Mouse (Mus musculus) liver, adult 10 weeks (tissue): ENCODE results near the gene Mtmr11. TPM values are rescaled to one million over a fixed set of nuclear protein-coding genes. Genes with fewer than 3 reads are reported as not detected.

Experiments
- polyA plus RNA-seq: library from polyadenylated mRNA; stranded (reverse); fragments of 350-450 nt; fragmentation: Illumina TruSeq; extraction: RNeasy Lipid Tissue Mini Kit (QIAGEN cat#74804); gene quantifications from one replicate; pipeline ENCODE4 v1.2.3, GENCODE M21; 2014; ENCODE audit warnings: low read depth, low replicate concordance

The Mtmr11 gene
- 1.4 TPM for polyA plus RNA-seq

GRCm38 (mm10) chr3:96161869-96162840 is at the start of gene Mtmr11:
Gene Mtmr11 (plus strand): TSS chr3:96162004.

GRCm38 (mm10) chr3:96172197-96173178 is 10.7 kb downstream of the Mtmr11 start, which contains the start of gene Sf3b4:
Gene Sf3b4 (plus strand): TSS chr3:96172332.

DNA sequence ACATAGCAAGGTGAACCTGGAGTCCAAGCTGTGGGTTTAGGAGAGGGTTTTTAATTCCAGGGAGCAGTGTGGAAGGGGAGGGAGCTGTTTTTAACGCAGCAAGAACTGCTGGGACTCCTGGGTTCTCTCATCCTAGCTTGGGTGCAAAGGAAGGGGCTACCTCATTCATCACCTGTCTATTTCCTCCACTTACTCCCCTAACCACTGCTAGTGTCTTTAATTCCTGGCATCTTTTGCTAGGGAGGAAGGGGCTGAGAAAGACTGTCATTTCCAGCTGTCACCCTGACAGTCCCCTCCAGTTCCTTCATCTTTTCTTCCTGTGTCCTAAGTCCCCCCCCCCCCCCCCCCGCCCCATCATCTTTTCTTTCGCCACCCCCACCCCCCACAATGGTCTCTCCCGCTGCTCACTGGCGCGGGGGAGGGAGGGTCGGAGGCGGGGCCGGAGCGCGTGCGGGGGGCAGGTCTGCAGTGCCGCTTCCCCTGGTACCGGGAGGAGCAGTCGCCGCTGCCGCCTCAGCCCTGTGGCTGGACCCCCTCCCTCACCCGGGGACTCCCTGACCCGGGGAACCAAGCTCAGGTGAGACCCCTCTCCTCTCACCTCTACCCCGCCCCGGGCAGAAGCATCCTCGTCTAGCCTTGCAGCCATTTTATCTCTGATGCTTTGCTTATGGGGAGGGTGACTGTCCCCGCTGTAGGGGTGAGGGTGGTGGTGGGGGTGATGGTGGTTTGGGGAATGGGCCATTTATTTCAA is 19.1 kb downstream of the Mtmr11 start, which contains the start of gene Sv2a:
Gene Sv2a (plus strand): TSS at position 425 of the 751 bp plus-strand sequence.

DNA sequence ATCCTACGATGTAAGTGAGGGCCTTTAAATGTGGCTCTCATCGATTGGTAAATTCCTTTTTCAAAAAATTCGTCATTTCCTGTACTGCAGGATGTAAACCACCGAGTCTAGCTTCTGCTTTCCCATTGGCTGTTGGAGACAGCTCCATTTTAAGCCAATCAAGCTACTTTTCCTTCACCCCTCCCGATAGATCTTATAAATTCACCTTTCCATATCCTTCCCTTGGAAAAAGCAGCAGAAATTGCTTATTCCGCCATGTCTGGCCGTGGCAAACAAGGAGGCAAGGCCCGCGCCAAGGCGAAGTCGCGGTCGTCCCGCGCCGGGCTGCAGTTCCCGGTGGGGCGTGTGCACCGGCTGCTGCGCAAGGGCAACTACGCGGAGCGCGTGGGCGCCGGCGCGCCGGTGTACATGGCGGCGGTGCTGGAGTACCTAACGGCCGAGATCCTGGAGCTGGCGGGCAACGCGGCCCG is 57.9 kb downstream of the Mtmr11 start, which contains the start of the genes Bola1 and Hist2h2ab:
Gene Bola1 (minus strand): TSS at position 49 of the 470 bp plus-strand sequence.
Gene Hist2h2ab (plus strand): TSS at position 205 of the 470 bp plus-strand sequence.

DNA sequence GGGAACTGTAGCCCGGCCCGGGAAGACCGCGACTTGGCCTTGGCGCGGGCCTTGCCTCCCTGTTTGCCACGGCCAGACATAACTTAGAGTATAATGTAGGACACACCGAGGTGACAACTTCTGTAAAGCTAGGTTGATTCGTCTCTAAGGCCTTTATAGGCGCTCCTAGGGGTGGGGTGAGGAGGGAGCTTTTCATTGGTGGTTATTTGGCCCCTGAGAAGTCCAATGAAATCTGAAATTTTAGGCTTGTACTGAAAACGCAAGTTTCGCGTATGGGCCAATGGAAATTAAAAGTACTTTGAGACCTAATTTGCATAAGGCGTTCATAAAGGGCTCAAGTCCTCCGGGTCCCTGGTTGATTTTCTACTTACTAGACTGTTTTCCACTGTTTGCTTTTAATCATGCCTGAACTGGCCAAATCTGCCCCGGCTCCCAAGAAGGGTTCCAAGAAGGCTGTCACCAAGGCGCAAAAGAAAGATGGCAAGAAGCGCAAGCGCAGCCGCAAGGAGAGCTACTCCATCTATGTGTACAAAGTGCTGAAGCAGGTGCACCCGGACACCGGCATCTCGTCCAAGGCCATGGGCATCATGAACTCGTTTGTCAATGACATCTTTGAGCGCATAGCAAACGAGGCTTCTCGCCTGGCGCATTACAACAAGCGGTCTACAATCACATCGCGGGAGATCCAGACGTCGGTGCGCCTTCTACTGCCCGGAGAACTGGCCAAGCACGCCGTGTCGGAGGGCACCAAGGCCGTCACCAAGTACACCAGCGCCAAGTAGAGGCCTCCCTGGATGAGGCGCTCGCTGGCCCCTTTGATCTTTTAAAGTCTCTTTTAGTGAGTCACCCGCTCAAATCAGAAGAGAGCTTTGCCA is 59.2 kb downstream of the Mtmr11 start, which contains the start of the genes Hist2h2ac and Hist2h2be:
Gene Hist2h2ac (minus strand): TSS at position 116 of the 875 bp plus-strand sequence.
Gene Hist2h2be (plus strand): TSS at position 355 of the 875 bp plus-strand sequence.

Other genes starting within 250 kb of the Mtmr11 start
- 28.9 TPM for gene Anp32e, start 232.8 kb upstream of the Mtmr11 start, polyA plus RNA-seq
- 1.3 TPM for gene Plekho1, start 166.0 kb upstream of the Mtmr11 start, polyA plus RNA-seq
- gene Vps45, start 103.5 kb upstream of the Mtmr11 start, polyA plus RNA-seq = 18.5 TPM
- gene Otud7b, start 57.5 kb upstream of the Mtmr11 start, polyA plus RNA-seq = 9.9 TPM
- 4.1 TPM for gene Sf3b4, start 10.3 kb downstream of the Mtmr11 start, polyA plus RNA-seq
- gene Sv2a, start 19.1 kb downstream of the Mtmr11 start, polyA plus RNA-seq = not detected
- 3.3 TPM for gene Bola1, start 57.7 kb downstream of the Mtmr11 start, polyA plus RNA-seq
- not detected for gene Hist2h2ab, start 57.9 kb downstream of the Mtmr11 start, polyA plus RNA-seq
- not detected for gene Hist2h2ac, start 58.9 kb downstream of the Mtmr11 start, polyA plus RNA-seq
- gene Hist2h2be, start 59.1 kb downstream of the Mtmr11 start, polyA plus RNA-seq = 2.7 TPM
- gene Hist2h3c2, start 77.1 kb downstream of the Mtmr11 start, polyA plus RNA-seq = 2.9 TPM
- not detected for gene Hist2h2aa2, start 78.3 kb downstream of the Mtmr11 start, polyA plus RNA-seq
- gene Hist2h2aa1, start 83.5 kb downstream of the Mtmr11 start, polyA plus RNA-seq = not detected
- gene Hist2h3c1, start 84.7 kb downstream of the Mtmr11 start, polyA plus RNA-seq = 21.3 TPM
- 0.48 TPM for gene Hist2h4, start 101.3 kb downstream of the Mtmr11 start, polyA plus RNA-seq
- not detected for gene Hist2h3b, start 106.7 kb downstream of the Mtmr11 start, polyA plus RNA-seq
- gene Hist2h2bb, start 107.7 kb downstream of the Mtmr11 start, polyA plus RNA-seq = not detected
- 1.2 TPM for gene Fcgr1, start 132.0 kb downstream of the Mtmr11 start, polyA plus RNA-seq